Mouse (Mus musculus) hindbrain, embryonic 11.5 days (tissue): ENCODE measurements around the gene E2f8. TPM values are rescaled to one million over a fixed set of nuclear protein-coding genes. Genes with fewer than 3 reads are reported as not detected.
A peak's percentile ranks its signal among the peaks of the same experiment; 100 is the strongest.

Experiments
- ATAC-seq: fragments of 200-750 bp; cut with Nextera tagmentation; 2 replicates; pipeline ENCODE4 v1.8.0; 2017; ENCODE audit warnings: mild to moderate bottlenecking, moderate TSS enrichment, moderate library complexity; ENCODE audit not compliant: low FRiP score
- DNase-seq: peaks from one replicate; pipeline ENCODE4 v3.0.0-alpha.2; 2015; ENCODE audit warnings: low spot score
- H3K27ac ChIP-seq: fragments of 300-500 bp; sonication (generic); 2 replicates; pipeline ENCODE4 v1.5.1; 2014; ENCODE audit warnings: mild to moderate bottlenecking, low read depth, low read length
- H3K27me3 ChIP-seq: fragments of 300-500 bp; sonication (generic); 2 replicates; pipeline ENCODE4 v1.6.1; 2014; ENCODE audit warnings: mild to moderate bottlenecking, low read length, moderate library complexity, mixed read lengths; ENCODE audit not compliant: control insufficient read depth, insufficient read depth
- H3K36me3 ChIP-seq: fragments of 300-500 bp; sonication (generic); 2 replicates; pipeline ENCODE4 v1.6.1; 2014; ENCODE audit warnings: mild to moderate bottlenecking, low read length, moderate library complexity, mixed read lengths; ENCODE audit not compliant: control insufficient read depth, insufficient read depth
- H3K4me1 ChIP-seq: fragments of 300-500 bp; sonication (generic); replicated peaks from 2 replicates; pipeline ENCODE4 v1.6.1; 2014; ENCODE audit warnings: low read length, mixed read lengths; ENCODE audit not compliant: control insufficient read depth, insufficient read depth
- H3K4me2 ChIP-seq: fragments of 300-500 bp; sonication (generic); replicated peaks from 2 replicates; pipeline ENCODE4 v1.6.1; 2014; ENCODE audit warnings: mild to moderate bottlenecking, low read depth, low read length
- H3K4me3 ChIP-seq: fragments of 300-500 bp; sonication (generic); 2 replicates; pipeline ENCODE4 v1.5.1; 2014; ENCODE audit warnings: low read depth, low read length
- H3K9ac ChIP-seq: fragments of 300-500 bp; sonication (generic); 2 replicates; pipeline ENCODE4 v1.6.1; 2014; ENCODE audit warnings: low read depth, low read length
- H3K9me3 ChIP-seq: fragments of 300-500 bp; sonication (generic); 2 replicates; pipeline ENCODE4 v1.6.1; 2016; ENCODE audit warnings: low read length; ENCODE audit not compliant: control insufficient read depth
- WGBS: fragments of 180-500 bp; shearing (Covaris S2); extraction: QIAGEN DNeasy Blood & Tissue Kit; methylation state at CpG from one replicate; pipeline ENCODE4 v1.1.7; 2014; 5-methylcytosine and 5-hydroxymethylcytosine counted together
- polyA plus RNA-seq: library from polyadenylated mRNA; unstranded; fragments of >200 nt; fragmentation: Nextera tagmentation; extraction: Ambion mirVana; gene quantifications from 2 replicates; pipeline ENCODE4 v1.2.1, GENCODE M21; 2014

The E2f8 gene
- polyA plus RNA-seq, 1 experiment from 2014 or later = 17.1 TPM

GRCm38 (mm10) chr7:48858257-48858656 is 23.1 kb downstream of the E2f8 start:
- H3K9me3 ChIP-seq = no peaks in the 10 kb centered on the region
- H3K36me3 ChIP-seq = no peaks in the 10 kb centered on the region
- ATAC-seq (no peak), DNase-seq (no peak)
- WGBS = 92% methylated on average over 1 of the region's 1 CpGs
- no peak overlapping the region for H3K27ac ChIP-seq
- no peaks in the 10 kb centered on the region for H3K27me3 ChIP-seq
- H3K4me2 ChIP-seq = no peak overlapping the region
- H3K9ac ChIP-seq = no peak overlapping the region
- H3K4me3 ChIP-seq = no peak overlapping the region
- H3K4me1 ChIP-seq = no peaks in the 10 kb centered on the region

- WGBS = 98% methylated on average over 3 of the region's 3 CpGs
- Histone ChIP-seq H3K4me1 (no peaks in the 10 kb centered on the region), H3K9me3 (no peaks in the 10 kb centered on the region), H3K4me2 (no peak overlapping the region), H3K9ac (no peak overlapping the region), H3K4me3 (no peak overlapping the region), H3K36me3 (no peaks in the 10 kb centered on the region), H3K27ac (no peak overlapping the region), H3K27me3 (no peaks in the 10 kb centered on the region)
- ATAC-seq (no peak), DNase-seq (no peak)
Observed at GRCm38 (mm10) chr7:48855461-48855860, 25.9 kb downstream of the E2f8 start.

GRCm38 (mm10) chr7:48853496-48853895 is 27.9 kb downstream of the E2f8 start:
- ATAC-seq (no peak), DNase-seq (no peak)
- Histone ChIP-seq H3K27me3 (no peaks in the 10 kb centered on the region), H3K4me3 (no peak overlapping the region), H3K4me2 (no peak overlapping the region), H3K36me3 (no peaks in the 10 kb centered on the region), H3K9me3 (no peaks in the 10 kb centered on the region), H3K9ac (no peak overlapping the region), H3K4me1 (no peaks in the 10 kb centered on the region), H3K27ac (no peak overlapping the region)
- WGBS = 89% methylated on average over 13 of the region's 13 CpGs

- WGBS = 71% methylated on average over 6 of the region's 6 CpGs
- Histone ChIP-seq H3K4me1 (no peaks in the 10 kb centered on the region), H3K4me3 (no peak overlapping the region), H3K9me3 (no peaks in the 10 kb centered on the region), H3K36me3 (no peaks in the 10 kb centered on the region), H3K4me2 (no peak overlapping the region), H3K27me3 (peaks cover 2% of the 10 kb centered on the region), H3K27ac (no peak overlapping the region), H3K9ac (no peak overlapping the region)
- ATAC-seq (no peak), DNase-seq (no peak)
Observed at GRCm38 (mm10) chr7:48851529-48852104, 29.8 kb downstream of the E2f8 start.

- H3K4me2 ChIP-seq = no peak within 1 kb of the TSS
- no peak within 1 kb of the TSS for H3K9ac ChIP-seq
- no peak for DNase-seq
- 0 out of 2 replicates have a peak, but pooled peaks have one; percentile 53 for ATAC-seq
- H3K4me1 ChIP-seq = no peaks in the 10 kb centered on the region
- no peaks in the 10 kb centered on the region for H3K9me3 ChIP-seq
- no peak within 1 kb of the TSS for H3K4me3 ChIP-seq
- peaks cover 28% of the 10 kb centered on the region for H3K27me3 ChIP-seq
- H3K36me3 ChIP-seq = no peaks in the 10 kb centered on the region
- 50% methylated on average over 11 of the region's 11 CpGs for WGBS
- H3K27ac ChIP-seq = no peak within 1 kb of the TSS
Observed at GRCm38 (mm10) chr7:48847820-48848650, 33.4 kb downstream of the E2f8 start, which contains the start of gene Csrp3. Csrp3 (minus strand) TSS chr7:48848033.

GRCm38 (mm10) chr7:48846755-48847154 is 34.6 kb downstream of the E2f8 start:
- WGBS = 55% methylated on average over 6 of the region's 6 CpGs
- peaks cover 36% of the 10 kb centered on the region for H3K27me3 ChIP-seq
- DNase-seq = no peak
- no peak overlapping the region for H3K9ac ChIP-seq
- no peak overlapping the region for H3K27ac ChIP-seq
- no peak overlapping the region for H3K4me3 ChIP-seq
- H3K4me2 ChIP-seq = no peak overlapping the region
- no peaks in the 10 kb centered on the region for H3K9me3 ChIP-seq
- no peaks in the 10 kb centered on the region for H3K4me1 ChIP-seq
- no peaks in the 10 kb centered on the region for H3K36me3 ChIP-seq
- ATAC-seq = no peak

- Histone ChIP-seq H3K4me3 (no peak overlapping the region), H3K36me3 (no peaks in the 10 kb centered on the region), H3K4me1 (no peaks in the 10 kb centered on the region), H3K27ac (no peak overlapping the region), H3K9ac (no peak overlapping the region), H3K9me3 (no peaks in the 10 kb centered on the region), H3K4me2 (no peak overlapping the region), H3K27me3 (peaks cover 43% of the 10 kb centered on the region)
- ATAC-seq (no peak), DNase-seq (no peak)
- 79% methylated on average over 12 of the region's 12 CpGs for WGBS
Observed at GRCm38 (mm10) chr7:48845213-48845973, 36.0 kb downstream of the E2f8 start.

- WGBS = 89% methylated on average over 5 of the region's 5 CpGs
- ATAC-seq = no peak
- H3K4me3 ChIP-seq = no peak overlapping the region
- no peak overlapping the region for H3K9ac ChIP-seq
- H3K4me2 ChIP-seq = no peak overlapping the region
- no peaks in the 10 kb centered on the region for H3K9me3 ChIP-seq
- DNase-seq = no peak
- H3K27ac ChIP-seq = no peak overlapping the region
- H3K4me1 ChIP-seq = no peaks in the 10 kb centered on the region
- no peaks in the 10 kb centered on the region for H3K36me3 ChIP-seq
- peaks cover 61% of the 10 kb centered on the region for H3K27me3 ChIP-seq
Observed at GRCm38 (mm10) chr7:48843541-48843940, 37.9 kb downstream of the E2f8 start.
